ENCODE assay signal across 18 mouse cellular contexts in the genomic region with DNA sequence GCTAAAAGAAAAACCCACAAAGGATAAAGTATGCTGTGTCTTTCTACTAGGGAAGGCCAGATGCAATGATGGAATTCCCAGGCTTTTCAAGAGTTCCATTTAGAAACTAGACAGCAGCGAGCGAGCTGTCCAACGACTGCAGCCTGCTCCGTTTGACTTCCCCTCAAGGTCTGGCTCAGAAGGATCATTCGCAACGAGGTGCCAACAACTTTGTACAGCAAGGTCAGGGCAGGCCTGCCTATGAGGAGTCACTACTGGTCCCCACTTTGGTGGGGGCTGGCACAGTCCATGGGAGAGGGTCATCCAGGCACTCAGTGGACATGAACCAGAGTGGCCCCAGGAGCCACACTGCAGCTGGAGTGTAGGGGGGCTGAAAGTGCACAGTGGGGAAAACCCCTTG.
"Had no signal": no experiment of that assay in that cellular context is flagged by ENCODE, and none has a peak within 500 bp of the region (broad histone marks: within the 10 kb centered on the region; RNA-seq: fewer than 3 reads in every experiment).

No protein-coding gene starts in this region.

- DNase-seq: liver, postnatal 0 days; lung, adult 2 months; lung, postnatal 14 days; lung, postnatal 36 days; right cerebral cortex, postnatal 14 days; thymus, adult 2 months; thymus, postnatal 25 days; thymus, postnatal 4 days had no signal

- H3K4me3 ChIP-seq: lung, embryonic 15.5 days; megakaryocyte, embryonic 14.5 days; midbrain, embryonic 13.5 days; midbrain, embryonic 15.5 days; neural tube, embryonic 12.5 days; stomach, embryonic 15.5 days had no signal

- H3K4me2 ChIP-seq: lung, embryonic 15.5 days; midbrain, embryonic 11.5 days; midbrain, embryonic 13.5 days; midbrain, embryonic 15.5 days; neural tube, embryonic 12.5 days; stomach, embryonic 15.5 days had no signal

- H3K9ac ChIP-seq: liver, postnatal 0 days; lung, embryonic 15.5 days; midbrain, embryonic 13.5 days; midbrain, embryonic 15.5 days; neural tube, embryonic 12.5 days; stomach, embryonic 15.5 days had no signal

- H3K27me3 ChIP-seq: lung, embryonic 15.5 days; megakaryocyte, embryonic 14.5 days; midbrain, embryonic 13.5 days; midbrain, embryonic 15.5 days; neural tube, embryonic 12.5 days; stomach, embryonic 15.5 days had no signal

- H3K27ac ChIP-seq: lung, embryonic 15.5 days; macrophage; midbrain, embryonic 13.5 days; midbrain, embryonic 15.5 days; neural tube, embryonic 12.5 days; stomach, embryonic 15.5 days; stomach, postnatal 0 days had no signal

- H3K9me3 ChIP-seq: lung, embryonic 15.5 days; midbrain, embryonic 13.5 days; midbrain, embryonic 15.5 days; neural tube, embryonic 12.5 days; stomach, embryonic 15.5 days had no signal

- H3K4me1 ChIP-seq: lung, embryonic 15.5 days; midbrain, embryonic 13.5 days; midbrain, embryonic 15.5 days; neural tube, embryonic 12.5 days; stomach, embryonic 15.5 days had no signal

- ATAC-seq: liver, postnatal 0 days; lung, postnatal 0 days; midbrain, embryonic 13.5 days; midbrain, embryonic 15.5 days had no signal
